Mouse (Mus musculus) v-Abl transformed pro-B cells (cell line): ENCODE results near the gene Scn11a.

ENCODE experiments used
- in situ Hi-C, 2 experiments: fragments of 400-800 bp; cut with MboI; formaldehyde crosslinking; loops; one replicate each; pipeline ENCODE4 v1.15.1; 2025; ENCODE audit not compliant: unreplicated experiment in 2 of 2

The Scn11a gene

GRCm38 (mm10) chr9:119803169-119803827 lies 22.0 kb downstream of the Scn11a start:
- in situ Hi-C loops = no loop called here

- in situ Hi-C loops = no loop called here
Measured at GRCm38 (mm10) chr9:119801460-119801859, 23.8 kb downstream of the Scn11a start.

- in situ Hi-C loops = loop anchor here (10.0 kb wide), 2 partner anchors 88 to 98 kb away; partner anchors contain the start of gene Wdr48 (in 1 of the 2)
Measured at GRCm38 (mm10) chr9:119796791-119797190, 28.5 kb downstream of the Scn11a start.

- in situ Hi-C loops = loop anchor here (10.0 kb wide), 2 partner anchors 89 to 99 kb away; partner anchors contain the start of gene Wdr48 (in 1 of the 2)
Measured at GRCm38 (mm10) chr9:119795254-119795912, 29.9 kb downstream of the Scn11a start.

GRCm38 (mm10) chr9:119794470-119794869 lies 30.8 kb downstream of the Scn11a start:
- in situ Hi-C loops = loop anchor here (10.0 kb wide), 2 partner anchors 90 to 100 kb away; partner anchors contain the start of gene Wdr48 (in 1 of the 2)

GRCm38 (mm10) chr9:119792505-119792904 lies 32.8 kb downstream of the Scn11a start:
- in situ Hi-C loops = loop anchor here (10.0 kb wide), 2 partner anchors 92 to 102 kb away; partner anchors contain the start of gene Wdr48 (in 1 of the 2)

GRCm38 (mm10) chr9:119780901-119781300 lies 44.4 kb downstream of the Scn11a start:
- in situ Hi-C loops = no loop called here

GRCm38 (mm10) chr9:119776661-119777060 lies 48.6 kb downstream of the Scn11a start:
- in situ Hi-C loops = no loop called here

- in situ Hi-C loops = no loop called here
Measured at GRCm38 (mm10) chr9:119768585-119768984, 56.7 kb downstream of the Scn11a start.

GRCm38 (mm10) chr9:119760226-119760625 lies 65.0 kb downstream of the Scn11a start:
- in situ Hi-C loops = no loop called here

GRCm38 (mm10) chr9:119759457-119759856 lies 65.8 kb downstream of the Scn11a start:
- in situ Hi-C loops = loop anchor here in 1 of 2 experiments (10.0 kb wide), 1 partner anchor 125 kb away; no protein-coding TSS in a partner anchor

- in situ Hi-C loops = loop anchor here (5.0 to 10.0 kb wide), 5 partner anchors 104 to 294 kb away; no protein-coding TSS in a partner anchor
Measured at GRCm38 (mm10) chr9:119751507-119751906, 73.7 kb downstream of the Scn11a start.

GRCm38 (mm10) chr9:119749112-119749511 lies 76.1 kb downstream of the Scn11a start:
- in situ Hi-C loops = no loop called here

- in situ Hi-C loops = no loop called here
Measured at GRCm38 (mm10) chr9:119743900-119744299, 81.4 kb downstream of the Scn11a start.

GRCm38 (mm10) chr9:119743312-119743711 lies 81.9 kb downstream of the Scn11a start:
- in situ Hi-C loops = no loop called here

GRCm38 (mm10) chr9:119741101-119741786 lies 84.0 kb downstream of the Scn11a start:
- in situ Hi-C loops = no loop called here

- in situ Hi-C loops = no loop called here
Measured at GRCm38 (mm10) chr9:119728412-119729097, 96.7 kb downstream of the Scn11a start.

GRCm38 (mm10) chr9:119726990-119727389 lies 98.3 kb downstream of the Scn11a start:
- in situ Hi-C loops = no loop called here

- in situ Hi-C loops = no loop called here
Measured at GRCm38 (mm10) chr9:119725293-119725862, 99.9 kb downstream of the Scn11a start.

GRCm38 (mm10) chr9:119719222-119719621 lies 106.0 kb downstream of the Scn11a start, which contains the start of gene Scn10a:
Scn10a (minus strand) TSS chr9:119719322.
- in situ Hi-C loops = no loop called here
